Mouse (Mus musculus) limb, embryonic 11.5 days (tissue): ENCODE results near the gene Bnc1. TPM values are rescaled to one million over a fixed set of nuclear protein-coding genes. Genes with fewer than 3 reads are reported as not detected.

Experiments used
- ATAC-seq: fragments of 200-750 bp; cut with Nextera tagmentation; 2 replicates; pipeline ENCODE4 v1.8.0; 2017; ENCODE audit warnings: low read depth; ENCODE audit not compliant: insufficient number of reproducible peaks, low FRiP score, low TSS enrichment
- DNase-seq: peaks from one replicate; pipeline ENCODE4 v3.0.0-alpha.2; 2015; ENCODE audit warnings: low spot score
- H3K27ac ChIP-seq: fragments of 300-500 bp; sonication (generic); replicated peaks from 2 replicates; pipeline ENCODE4 v1.5.1; 2014; ENCODE audit warnings: low read depth, mild to moderate bottlenecking, low read length
- H3K27me3 ChIP-seq: fragments of 300-500 bp; sonication (generic); 2 replicates; pipeline ENCODE4 v1.6.1; 2014; ENCODE audit warnings: mild to moderate bottlenecking, low read length, mixed read lengths; ENCODE audit not compliant: control insufficient read depth, insufficient read depth
- H3K36me3 ChIP-seq: fragments of 300-500 bp; sonication (generic); 2 replicates; pipeline ENCODE4 v1.6.1; 2014; ENCODE audit warnings: mild to moderate bottlenecking, low read length, moderate library complexity, mixed read lengths; ENCODE audit not compliant: control insufficient read depth, insufficient read depth
- H3K4me1 ChIP-seq: fragments of 300-500 bp; sonication (generic); 2 replicates; pipeline ENCODE4 v1.6.1; 2014; ENCODE audit warnings: low read length, mixed read lengths; ENCODE audit not compliant: control insufficient read depth, insufficient read depth
- H3K4me2 ChIP-seq: fragments of 300-500 bp; sonication (generic); 2 replicates; pipeline ENCODE4 v1.6.1; 2014; ENCODE audit warnings: low read depth, mild to moderate bottlenecking, moderate library complexity; ENCODE audit not compliant: severe bottlenecking
- H3K4me3 ChIP-seq: fragments of 300-500 bp; sonication (generic); 2 replicates; pipeline ENCODE4 v1.5.1; 2014; ENCODE audit warnings: low read depth, low read length
- H3K9ac ChIP-seq: fragments of 300-500 bp; sonication (generic); 2 replicates; pipeline ENCODE4 v1.6.1; 2014; ENCODE audit warnings: mild to moderate bottlenecking, low read length
- H3K9me3 ChIP-seq: fragments of 300-500 bp; sonication (generic); 2 replicates; pipeline ENCODE4 v1.6.1; 2016; ENCODE audit warnings: low read length; ENCODE audit not compliant: control insufficient read depth
- WGBS: fragments of 180-500 bp; shearing (Covaris S2); extraction: QIAGEN DNeasy Blood & Tissue Kit; methylation state at CpG from one replicate; pipeline ENCODE4 v1.1.7; 2014; 5-methylcytosine and 5-hydroxymethylcytosine counted together
- polyA plus RNA-seq: library from polyadenylated mRNA; unstranded; fragments of >200 nt; fragmentation: Nextera tagmentation; extraction: Ambion mirVana; gene quantifications from 2 replicates; pipeline ENCODE4 v1.2.1, GENCODE M21; 2014

The Bnc1 gene
- polyA plus RNA-seq, 1 experiment from 2014 or later: 2.9 TPM

DNA sequence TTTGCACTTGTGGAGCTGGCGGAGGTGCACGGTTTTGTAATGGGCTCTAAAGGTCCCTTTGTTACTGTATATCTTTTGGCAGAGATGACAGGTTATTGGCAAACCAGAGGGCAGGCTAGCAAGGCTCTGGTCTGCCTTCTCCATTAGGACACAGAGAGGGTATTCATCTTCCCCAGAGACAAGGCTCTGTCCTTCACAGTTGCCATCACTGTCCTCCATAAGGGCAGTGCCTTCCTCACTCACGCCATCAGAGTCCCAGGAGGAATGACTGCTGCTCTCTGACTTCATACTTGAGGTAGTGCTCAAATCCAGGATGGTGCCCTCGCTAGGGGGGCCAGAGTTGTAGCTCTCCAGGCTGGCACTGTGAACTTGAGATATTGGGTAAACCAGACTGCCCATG, 23.6 kb downstream of the Bnc1 start:
- no peak overlapping the region for H3K9ac ChIP-seq
- no peak for DNase-seq
- H3K36me3 ChIP-seq: no peaks in the 10 kb centered on the region
- H3K9me3 ChIP-seq: no peaks in the 10 kb centered on the region
- 86% methylated on average over 4 of the region's 4 CpGs for WGBS
- no peak overlapping the region for H3K4me2 ChIP-seq
- no peak overlapping the region for H3K27ac ChIP-seq
- H3K4me3 ChIP-seq: no peak overlapping the region
- no peaks in the 10 kb centered on the region for H3K4me1 ChIP-seq
- no peak for ATAC-seq
- no peaks in the 10 kb centered on the region for H3K27me3 ChIP-seq

DNA sequence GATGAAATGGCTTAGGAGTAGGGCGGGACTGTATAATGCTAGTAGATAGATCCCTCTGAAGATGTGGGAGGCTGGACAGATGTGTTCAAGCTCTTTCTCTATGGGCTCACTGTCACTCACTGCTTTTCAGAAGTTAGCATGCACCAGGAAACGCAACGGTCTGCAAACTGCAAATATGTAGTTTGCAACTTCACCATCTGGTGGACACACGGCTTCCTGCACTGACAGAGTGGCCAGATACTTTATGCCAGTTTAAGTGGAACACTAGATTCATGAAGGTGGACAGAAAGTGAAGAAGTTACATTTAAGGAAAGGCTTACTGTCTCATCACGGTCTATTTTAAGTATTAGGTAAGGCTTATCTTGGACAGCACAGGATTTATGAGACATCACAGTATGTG, 25.9 kb downstream of the Bnc1 start:
- H3K27ac ChIP-seq: no peak overlapping the region
- 75% methylated on average over 5 of the region's 5 CpGs for WGBS
- H3K4me2 ChIP-seq: no peak overlapping the region
- H3K4me3 ChIP-seq: no peak overlapping the region
- H3K9ac ChIP-seq: no peak overlapping the region
- no peak for ATAC-seq
- no peaks in the 10 kb centered on the region for H3K36me3 ChIP-seq
- H3K9me3 ChIP-seq: no peaks in the 10 kb centered on the region
- no peaks in the 10 kb centered on the region for H3K27me3 ChIP-seq
- DNase-seq: no peak
- H3K4me1 ChIP-seq: no peaks in the 10 kb centered on the region

DNA sequence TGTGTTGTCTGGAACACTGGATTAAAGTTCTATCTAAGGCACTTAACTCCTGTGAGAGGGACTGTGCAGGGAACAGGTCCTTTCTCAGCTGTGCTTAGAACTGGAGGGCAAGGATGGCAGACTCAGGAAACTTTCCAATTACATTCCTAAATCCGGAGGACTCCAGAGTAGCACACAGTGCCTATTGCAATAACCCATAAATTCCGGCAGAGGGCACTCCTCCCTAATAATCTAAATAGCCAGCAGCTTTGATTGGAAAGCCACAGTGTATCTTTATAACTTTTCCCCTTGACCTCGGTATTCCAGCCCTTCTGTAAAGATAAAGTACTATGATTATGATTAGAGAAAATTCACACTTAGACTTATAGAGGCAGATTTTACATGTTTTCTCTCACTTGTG, 32.4 kb downstream of the Bnc1 start:
- Histone ChIP-seq H3K4me1 (no peaks in the 10 kb centered on the region), H3K36me3 (no peaks in the 10 kb centered on the region), H3K9ac (no peak overlapping the region), H3K27me3 (no peaks in the 10 kb centered on the region), H3K9me3 (no peaks in the 10 kb centered on the region), H3K27ac (no peak overlapping the region), H3K4me2 (no peak overlapping the region), H3K4me3 (no peak overlapping the region; the same call in 1 of the 2 replicates)
- peak; percentile 45 for DNase-seq
- 2% methylated on average over 3 of the region's 3 CpGs for WGBS
- no peak for ATAC-seq

DNA sequence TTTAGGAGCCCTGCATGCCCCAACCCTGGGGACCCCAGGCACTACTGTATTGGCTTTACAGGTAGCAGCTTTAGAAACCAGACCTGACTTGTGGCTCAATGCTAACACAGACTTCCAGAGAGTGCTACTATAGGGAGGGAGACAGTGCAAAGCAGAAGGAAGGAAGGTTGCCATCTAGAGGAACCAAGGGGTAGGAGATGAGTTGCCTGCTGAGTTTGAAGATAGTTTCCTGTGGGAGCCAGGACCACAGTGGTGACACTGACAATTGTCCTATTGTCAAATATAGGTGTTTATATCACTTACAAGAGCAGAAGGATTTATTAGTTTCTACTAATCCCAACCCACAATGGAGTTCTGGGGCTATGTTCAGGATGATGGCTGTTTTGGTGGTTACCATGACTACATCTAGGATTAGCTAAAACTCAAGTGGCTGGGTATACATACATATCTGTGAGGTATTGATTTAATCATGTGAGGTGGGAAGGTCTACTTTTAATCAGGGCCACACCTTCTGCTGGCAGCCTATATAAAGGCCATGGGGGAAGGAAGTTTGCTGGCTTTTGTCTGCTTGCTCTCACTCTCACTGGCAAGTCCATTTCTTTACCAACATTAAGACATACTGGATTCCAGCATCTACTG, 37.8 kb downstream of the Bnc1 start:
- H3K9me3 ChIP-seq: no peaks in the 10 kb centered on the region
- ATAC-seq: no peak
- H3K27ac ChIP-seq: no peak overlapping the region
- H3K4me3 ChIP-seq: no peak overlapping the region
- no peak overlapping the region for H3K4me2 ChIP-seq
- no peaks in the 10 kb centered on the region for H3K4me1 ChIP-seq
- no peaks in the 10 kb centered on the region for H3K27me3 ChIP-seq
- no peak overlapping the region for H3K9ac ChIP-seq
- no peaks in the 10 kb centered on the region for H3K36me3 ChIP-seq
- peak; percentile 20 for DNase-seq

DNA sequence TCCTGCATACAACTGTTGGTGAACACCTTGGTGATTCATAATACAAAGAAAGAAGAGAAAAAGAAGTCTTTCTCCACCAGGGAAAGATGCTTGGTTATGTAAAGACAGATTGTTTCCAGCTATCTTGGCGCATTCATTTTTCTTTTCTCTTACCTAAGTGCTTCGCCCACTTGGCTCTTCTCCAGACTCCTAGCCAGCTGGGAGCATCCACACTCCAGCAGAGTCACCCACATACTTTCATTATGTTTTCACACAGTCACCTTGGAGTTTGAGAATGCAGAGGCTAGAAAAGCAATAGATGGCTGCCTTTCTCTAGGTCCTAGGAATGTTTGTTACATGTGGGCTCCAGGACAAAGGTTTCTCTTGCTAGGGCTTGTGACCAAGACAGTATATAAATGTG, 41.6 kb downstream of the Bnc1 start:
- H3K9me3 ChIP-seq: no peaks in the 10 kb centered on the region
- no peak overlapping the region for H3K9ac ChIP-seq
- no peak for DNase-seq
- H3K4me2 ChIP-seq: no peak overlapping the region
- WGBS: 88% methylated on average over 2 of the region's 2 CpGs
- no peak for ATAC-seq
- no peaks in the 10 kb centered on the region for H3K27me3 ChIP-seq
- no peaks in the 10 kb centered on the region for H3K4me1 ChIP-seq
- no peak overlapping the region for H3K27ac ChIP-seq
- H3K4me3 ChIP-seq: no peak overlapping the region
- H3K36me3 ChIP-seq: no peaks in the 10 kb centered on the region

DNA sequence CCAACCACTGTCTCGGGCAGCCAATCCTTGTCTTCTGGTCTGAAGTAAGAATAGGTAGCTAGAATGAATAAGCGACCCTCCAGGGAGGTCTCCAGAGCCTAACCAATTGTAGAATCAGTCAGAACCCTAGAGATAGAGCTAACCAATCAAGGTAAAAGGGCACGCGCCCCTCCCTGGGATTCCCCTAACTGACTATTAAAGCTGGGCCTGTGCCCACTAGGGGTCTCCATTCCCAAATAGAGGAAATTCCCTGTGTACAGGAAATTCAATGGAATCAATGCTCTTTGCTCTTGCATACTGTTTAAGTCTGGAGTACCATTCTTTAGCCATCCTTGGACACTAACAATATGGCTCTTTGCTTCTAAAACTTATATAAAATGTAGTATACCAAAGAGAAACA, 46.7 kb downstream of the Bnc1 start:
- Histone ChIP-seq H3K9me3 (no peaks in the 10 kb centered on the region), H3K27ac (no peak overlapping the region), H3K9ac (no peak overlapping the region), H3K4me2 (no peak overlapping the region), H3K4me1 (no peaks in the 10 kb centered on the region), H3K36me3 (no peaks in the 10 kb centered on the region), H3K4me3 (no peak overlapping the region), H3K27me3 (no peaks in the 10 kb centered on the region)
- ATAC-seq: no peak
- 22% methylated on average over 4 of the region's 4 CpGs for WGBS
- peak; percentile 57 for DNase-seq

DNA sequence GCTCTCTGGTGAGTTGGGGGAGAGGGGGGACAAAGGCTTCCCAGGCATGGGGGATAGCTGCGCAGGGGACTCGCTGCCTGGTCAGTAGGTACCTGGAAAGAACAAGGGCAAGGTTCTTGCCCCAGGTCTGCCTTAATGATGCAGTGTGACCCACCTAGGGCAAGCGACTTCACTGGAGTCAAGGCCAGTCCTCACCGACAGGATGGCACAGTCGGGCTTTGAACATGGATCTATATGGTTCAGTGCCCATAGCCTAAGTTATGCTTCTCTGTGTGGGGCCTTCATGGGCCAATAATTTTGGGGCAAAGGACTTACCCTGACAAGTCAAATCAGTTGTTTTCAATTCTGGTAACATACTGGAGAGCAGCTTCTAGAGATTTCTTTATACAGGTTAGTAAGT, 57.3 kb downstream of the Bnc1 start:
- Histone ChIP-seq H3K27me3 (no peaks in the 10 kb centered on the region), H3K4me3 (peak overlapping the region; percentile 92), H3K36me3 (no peaks in the 10 kb centered on the region), H3K9ac (peak overlapping the region; percentile 98), H3K27ac (peak overlapping the region; percentile 93; the same call in 1 of the 2 replicates), H3K9me3 (no peaks in the 10 kb centered on the region), H3K4me2 (peak overlapping the region; percentile 74), H3K4me1 (peaks cover 6% of the 10 kb centered on the region; the same call in 1 of the 2 replicates)
- DNase-seq (no peak), ATAC-seq (peak; percentile 17; the same call in 1 of the 2 replicates)
- 7% methylated on average over 5 of the region's 5 CpGs for WGBS

DNA sequence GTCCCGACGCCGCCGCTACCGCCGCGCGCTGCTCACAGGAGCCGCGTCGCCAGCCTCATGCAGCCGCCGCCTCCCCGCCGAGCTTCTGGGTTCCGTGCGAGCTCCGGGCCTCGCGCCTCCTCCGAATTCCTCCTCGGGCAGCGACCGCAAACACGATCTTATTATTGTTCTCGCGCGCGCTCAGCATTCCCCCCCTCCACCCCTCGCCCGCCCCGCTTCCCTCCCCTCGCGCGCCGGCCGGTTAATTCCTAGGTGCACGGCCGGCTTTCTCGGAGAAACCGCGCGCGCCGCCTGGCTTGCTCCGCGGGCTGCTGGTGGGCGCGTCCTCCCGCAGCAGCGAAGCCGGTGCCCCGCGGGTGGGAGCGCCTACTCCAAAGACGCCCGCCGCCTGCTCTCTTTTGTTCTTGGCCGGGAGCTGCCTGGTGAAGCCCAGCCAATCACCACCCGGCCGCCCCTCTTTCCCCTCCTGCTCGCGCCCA, 57.8 kb downstream of the Bnc1 start, which contains the start of gene Hdgfl3:
Gene Hdgfl3, minus strand, starts transcription at position 207 of the 479 bp plus-strand sequence.
- Histone ChIP-seq H3K27ac (peak within 1 kb of the TSS; percentile 93), H3K27me3 (no peaks in the 10 kb centered on the region), H3K4me1 (peaks cover 6% of the 10 kb centered on the region; the same call in 1 of the 2 replicates), H3K4me2 (peak within 1 kb of the TSS; percentile 74), H3K9ac (peak within 1 kb of the TSS; percentile 98), H3K36me3 (no peaks in the 10 kb centered on the region), H3K4me3 (peak within 1 kb of the TSS; percentile 92), H3K9me3 (no peaks in the 10 kb centered on the region)
- ATAC-seq (peak; percentile 75), DNase-seq (peak; percentile 88)
- WGBS: under 1% methylated on average over 40 of the region's 63 CpGs
